Mouse (Mus musculus): ENCODE measurements around the gene Abcb1b.

GRCm38 (mm10) chr5:8894641-8895490 is 96.9 kb downstream of the Abcb1b start:
- TF ChIP-seq CTCF (IDR thresholded peaks at IDR 0.05; ENCODE audit: borderline replicate concordance, extremely low read depth, insufficient read depth, insufficient read length) (no peak), POLR2A (IDR thresholded peaks at IDR 0.05; ENCODE audit: borderline replicate concordance, extremely low read depth, insufficient read depth, insufficient read length, poor library complexity, severe bottlenecking) (no peak)

Measured in brain, embryonic 14.5 days (tissue).